Mouse (Mus musculus): ENCODE measurements around the gene Pus10. TPM values are rescaled to one million over a fixed set of nuclear protein-coding genes. Genes with fewer than 3 reads are reported as not detected.

Gene Pus10
- polyA plus RNA-seq, 1 experiment from 2014 or later, result 23.8 TPM

GRCm38 (mm10) chr11:23730120-23730519 is 64.6 kb downstream of the Pus10 start:
- Histone ChIP-seq H3K9me3 (ENCODE audit: control insufficient read depth, low read length) (no peaks in the 10 kb centered on the region), H3K27ac (ENCODE audit: low read depth) (no peak overlapping the region), H3K9ac (ENCODE audit: low read length) (no peak overlapping the region), H3K4me2 (ENCODE audit: low read length) (no peak overlapping the region), H3K4me3 (ENCODE audit: low read depth, low read length) (no peak overlapping the region), H3K27me3 (replicated peaks; ENCODE audit: control insufficient read depth, insufficient read depth, low read length) (no peaks in the 10 kb centered on the region), H3K4me1 (replicated peaks; ENCODE audit: control insufficient read depth, insufficient read depth, low read length) (no peaks in the 10 kb centered on the region), H3K36me3 (ENCODE audit: control insufficient read depth, insufficient read depth, low read length) (peaks cover 65% of the 10 kb centered on the region)
- WGBS, result 81% methylated on average over 4 of the region's 4 CpGs
- DNase-seq (ENCODE audit: low spot score) (no peak), ATAC-seq (replicated peaks; ENCODE audit: low FRiP score, low TSS enrichment, low read depth) (0 out of 2 replicates have a peak, but pooled peaks have one; percentile 70)

GRCm38 (mm10) chr11:23732840-23733239 is 67.4 kb downstream of the Pus10 start:
- ATAC-seq (replicated peaks; ENCODE audit: low FRiP score, low TSS enrichment, low read depth), result no peak
- no peak overlapping the region for H3K9ac ChIP-seq (ENCODE audit: low read length)
- H3K4me3 ChIP-seq (ENCODE audit: low read depth, low read length), result no peak overlapping the region
- DNase-seq (ENCODE audit: low spot score), result no peak
- H3K27me3 ChIP-seq (replicated peaks; ENCODE audit: control insufficient read depth, insufficient read depth, low read length), result no peaks in the 10 kb centered on the region
- H3K4me2 ChIP-seq (ENCODE audit: low read length), result no peak overlapping the region
- H3K9me3 ChIP-seq (ENCODE audit: control insufficient read depth, low read length), result no peaks in the 10 kb centered on the region
- no peaks in the 10 kb centered on the region for H3K4me1 ChIP-seq (replicated peaks; ENCODE audit: control insufficient read depth, insufficient read depth, low read length)
- WGBS, result 61% methylated on average over 1 of the region's 1 CpGs
- peaks cover 38% of the 10 kb centered on the region for H3K36me3 ChIP-seq (ENCODE audit: control insufficient read depth, insufficient read depth, low read length)
- no peak overlapping the region for H3K27ac ChIP-seq (ENCODE audit: low read depth)

- Histone ChIP-seq H3K36me3 (ENCODE audit: control insufficient read depth, insufficient read depth, low read length) (peaks cover 22% of the 10 kb centered on the region; the same call in 1 of the 2 replicates), H3K4me3 (ENCODE audit: low read depth, low read length) (no peak overlapping the region), H3K4me2 (ENCODE audit: low read length) (no peak overlapping the region), H3K27ac (ENCODE audit: low read depth) (no peak overlapping the region), H3K9ac (ENCODE audit: low read length) (no peak overlapping the region), H3K27me3 (replicated peaks; ENCODE audit: control insufficient read depth, insufficient read depth, low read length) (no peaks in the 10 kb centered on the region), H3K9me3 (ENCODE audit: control insufficient read depth, low read length) (no peaks in the 10 kb centered on the region), H3K4me1 (replicated peaks; ENCODE audit: control insufficient read depth, insufficient read depth, low read length) (no peaks in the 10 kb centered on the region)
- WGBS, result 90% methylated on average over 6 of the region's 6 CpGs
- no peak for DNase-seq (ENCODE audit: low spot score)
- no peak for ATAC-seq (replicated peaks; ENCODE audit: low FRiP score, low TSS enrichment, low read depth)
Measured at GRCm38 (mm10) chr11:23734749-23735286, 69.3 kb downstream of the Pus10 start.

- Histone ChIP-seq H3K27ac (ENCODE audit: low read depth) (no peak overlapping the region), H3K4me3 (ENCODE audit: low read depth, low read length) (no peak overlapping the region)
Measured at GRCm38 (mm10) chr11:23735820-23736470, 70.5 kb downstream of the Pus10 start.

GRCm38 (mm10) chr11:23740895-23741294 is 75.4 kb downstream of the Pus10 start:
- Histone ChIP-seq H3K4me3 (ENCODE audit: low read depth, low read length) (no peak overlapping the region), H3K9me3 (ENCODE audit: control insufficient read depth, low read length) (no peaks in the 10 kb centered on the region), H3K4me1 (replicated peaks; ENCODE audit: control insufficient read depth, insufficient read depth, low read length) (no peaks in the 10 kb centered on the region), H3K27me3 (replicated peaks; ENCODE audit: control insufficient read depth, insufficient read depth, low read length) (no peaks in the 10 kb centered on the region), H3K9ac (ENCODE audit: low read length) (no peak overlapping the region), H3K27ac (ENCODE audit: low read depth) (no peak overlapping the region), H3K4me2 (ENCODE audit: low read length) (no peak overlapping the region), H3K36me3 (ENCODE audit: control insufficient read depth, insufficient read depth, low read length) (0 out of 2 replicates have a peak, but pooled peaks cover 3% of the 10 kb centered on the region)
- no peak for DNase-seq (ENCODE audit: low spot score)
- 79% methylated on average over 4 of the region's 4 CpGs for WGBS
- ATAC-seq (replicated peaks; ENCODE audit: low FRiP score, low TSS enrichment, low read depth), result no peak

More at GRCm38 (mm10) chr11:23735820-23736470, 70.5 kb downstream of the Pus10 start:
- ATAC-seq (replicated peaks; ENCODE audit: low FRiP score, low TSS enrichment, low read depth), result no peak
- Histone ChIP-seq H3K9me3 (ENCODE audit: control insufficient read depth, low read length) (no peaks in the 10 kb centered on the region), H3K9ac (ENCODE audit: low read length) (no peak overlapping the region), H3K36me3 (ENCODE audit: control insufficient read depth, insufficient read depth, low read length) (peaks cover 18% of the 10 kb centered on the region; the same call in 1 of the 2 replicates), H3K27me3 (replicated peaks; ENCODE audit: control insufficient read depth, insufficient read depth, low read length) (no peaks in the 10 kb centered on the region), H3K4me1 (replicated peaks; ENCODE audit: control insufficient read depth, insufficient read depth, low read length) (no peaks in the 10 kb centered on the region), H3K4me2 (ENCODE audit: low read length) (no peak overlapping the region)
- no peak for DNase-seq (ENCODE audit: low spot score)

- no peaks in the 10 kb centered on the region for H3K9me3 ChIP-seq (ENCODE audit: control insufficient read depth, low read length)
- ATAC-seq (replicated peaks; ENCODE audit: low FRiP score, low TSS enrichment, low read depth) (no peak), DNase-seq (ENCODE audit: low spot score) (no peak)
- 0 out of 2 replicates have a peak, but pooled peaks cover 3% of the 10 kb centered on the region for H3K36me3 ChIP-seq (ENCODE audit: control insufficient read depth, insufficient read depth, low read length)
- 91% methylated on average over 7 of the region's 7 CpGs for WGBS
- H3K9ac ChIP-seq (ENCODE audit: low read length), result no peak overlapping the region
- no peak overlapping the region for H3K4me3 ChIP-seq (ENCODE audit: low read depth, low read length)
- no peak overlapping the region for H3K4me2 ChIP-seq (ENCODE audit: low read length)
- no peaks in the 10 kb centered on the region for H3K4me1 ChIP-seq (replicated peaks; ENCODE audit: control insufficient read depth, insufficient read depth, low read length)
- H3K27ac ChIP-seq (ENCODE audit: low read depth), result no peak overlapping the region
- H3K27me3 ChIP-seq (replicated peaks; ENCODE audit: control insufficient read depth, insufficient read depth, low read length), result no peaks in the 10 kb centered on the region
Measured at GRCm38 (mm10) chr11:23741386-23741785, 75.9 kb downstream of the Pus10 start.

GRCm38 (mm10) chr11:23744352-23744751 is 78.9 kb downstream of the Pus10 start:
- no peak overlapping the region for H3K4me2 ChIP-seq (ENCODE audit: low read length)
- H3K27me3 ChIP-seq (replicated peaks; ENCODE audit: control insufficient read depth, insufficient read depth, low read length), result no peaks in the 10 kb centered on the region
- H3K36me3 ChIP-seq (ENCODE audit: control insufficient read depth, insufficient read depth, low read length), result 0 out of 2 replicates have a peak, but pooled peaks cover 3% of the 10 kb centered on the region
- H3K27ac ChIP-seq (ENCODE audit: low read depth), result no peak overlapping the region
- no peaks in the 10 kb centered on the region for H3K9me3 ChIP-seq (ENCODE audit: control insufficient read depth, low read length)
- H3K4me1 ChIP-seq (replicated peaks; ENCODE audit: control insufficient read depth, insufficient read depth, low read length), result no peaks in the 10 kb centered on the region
- 87% methylated on average over 3 of the region's 3 CpGs for WGBS
- ATAC-seq (replicated peaks; ENCODE audit: low FRiP score, low TSS enrichment, low read depth) (no peak), DNase-seq (ENCODE audit: low spot score) (no peak)
- H3K9ac ChIP-seq (ENCODE audit: low read length), result no peak overlapping the region
- H3K4me3 ChIP-seq (ENCODE audit: low read depth, low read length), result no peak overlapping the region

- WGBS, result 83% methylated on average over 4 of the region's 4 CpGs
- H3K27ac ChIP-seq (ENCODE audit: low read depth), result no peak overlapping the region
- H3K4me1 ChIP-seq (replicated peaks; ENCODE audit: control insufficient read depth, insufficient read depth, low read length), result no peaks in the 10 kb centered on the region
- no peak overlapping the region for H3K4me3 ChIP-seq (ENCODE audit: low read depth, low read length)
- H3K36me3 ChIP-seq (ENCODE audit: control insufficient read depth, insufficient read depth, low read length), result 0 out of 2 replicates have a peak, but pooled peaks cover 3% of the 10 kb centered on the region
- H3K4me2 ChIP-seq (ENCODE audit: low read length), result no peak overlapping the region
- DNase-seq (ENCODE audit: low spot score) (no peak), ATAC-seq (replicated peaks; ENCODE audit: low FRiP score, low TSS enrichment, low read depth) (no peak)
- no peaks in the 10 kb centered on the region for H3K9me3 ChIP-seq (ENCODE audit: control insufficient read depth, low read length)
- H3K9ac ChIP-seq (ENCODE audit: low read length), result no peak overlapping the region
- H3K27me3 ChIP-seq (replicated peaks; ENCODE audit: control insufficient read depth, insufficient read depth, low read length), result no peaks in the 10 kb centered on the region
Measured at GRCm38 (mm10) chr11:23746102-23746501, 80.6 kb downstream of the Pus10 start.

Measured in intestine, embryonic 14.5 days (tissue).